Mouse (Mus musculus) lung, embryonic 14.5 days (tissue): ENCODE data around the gene Gm19684. TPM values are rescaled to one million over a fixed set of nuclear protein-coding genes. Genes with fewer than 3 reads are reported as not detected.
"Not testable (repeated sequence)": the region's sequence is repeated elsewhere in the genome, so short reads cannot be mapped to it uniquely, and the experiment has no call there.

ENCODE experiments used
- ATAC-seq: fragments of 200-750 bp; cut with Nextera tagmentation; 2 replicates; pipeline ENCODE4 v1.8.0; 2017; ENCODE audit warnings: mild to moderate bottlenecking, moderate TSS enrichment, moderate library complexity; ENCODE audit not compliant: insufficient read depth
- DNase-seq: peaks from one replicate; pipeline ENCODE4 v3.0.0-alpha.2; 2015
- H3K27ac ChIP-seq: fragments of 300-500 bp; sonication (generic); 2 replicates; pipeline ENCODE4 v1.5.1; 2014; ENCODE audit warnings: low read depth, mild to moderate bottlenecking, moderate library complexity
- H3K27me3 ChIP-seq: fragments of 300-500 bp; sonication (generic); 2 replicates; pipeline ENCODE4 v1.6.1; 2014; ENCODE audit warnings: low read length, control low read depth; ENCODE audit not compliant: insufficient read depth
- H3K36me3 ChIP-seq: fragments of 300-500 bp; sonication (generic); 2 replicates; pipeline ENCODE4 v1.6.1; 2014; ENCODE audit warnings: control low read depth; ENCODE audit not compliant: insufficient read depth
- H3K4me1 ChIP-seq: fragments of 300-500 bp; sonication (generic); 2 replicates; pipeline ENCODE4 v1.6.1; 2014; ENCODE audit warnings: antibody characterized with exemption, control low read depth; ENCODE audit not compliant: insufficient read depth
- H3K4me2 ChIP-seq: fragments of 300-500 bp; sonication (generic); 2 replicates; pipeline ENCODE4 v1.6.1; 2014; ENCODE audit warnings: mild to moderate bottlenecking
- H3K4me3 ChIP-seq: fragments of 300-500 bp; sonication (generic); 2 replicates; pipeline ENCODE4 v1.5.1; 2014; ENCODE audit warnings: low read depth, low read length
- H3K9ac ChIP-seq: fragments of 300-500 bp; sonication (generic); 2 replicates; pipeline ENCODE4 v1.6.1; 2014
- H3K9me3 ChIP-seq: fragments of 300-500 bp; sonication (generic); 2 replicates; pipeline ENCODE4 v1.6.1; 2016; ENCODE audit warnings: low read depth, low read length, control low read depth
- CTCF ChIP-seq: IDR thresholded peaks from 2 replicates; pipeline ENCODE4 v1.5.1; 2016; ENCODE audit warnings: antibody characterized with exemption, low read depth
- WGBS: fragments of 180-500 bp; shearing (Covaris S2); extraction: QIAGEN DNeasy Blood & Tissue Kit; methylation state at CpG from one replicate; pipeline ENCODE4 v1.1.7; 2014; 5-methylcytosine and 5-hydroxymethylcytosine counted together
- polyA plus RNA-seq: library from polyadenylated mRNA; unstranded; fragments of >200 nt; fragmentation: Nextera tagmentation; extraction: Ambion mirVana; gene quantifications from 2 replicates; pipeline ENCODE4 v1.2.1, GENCODE M21; 2014

Gm19684 gene
- polyA plus RNA-seq, 1 experiment from 2014 or later, result not detected

DNA sequence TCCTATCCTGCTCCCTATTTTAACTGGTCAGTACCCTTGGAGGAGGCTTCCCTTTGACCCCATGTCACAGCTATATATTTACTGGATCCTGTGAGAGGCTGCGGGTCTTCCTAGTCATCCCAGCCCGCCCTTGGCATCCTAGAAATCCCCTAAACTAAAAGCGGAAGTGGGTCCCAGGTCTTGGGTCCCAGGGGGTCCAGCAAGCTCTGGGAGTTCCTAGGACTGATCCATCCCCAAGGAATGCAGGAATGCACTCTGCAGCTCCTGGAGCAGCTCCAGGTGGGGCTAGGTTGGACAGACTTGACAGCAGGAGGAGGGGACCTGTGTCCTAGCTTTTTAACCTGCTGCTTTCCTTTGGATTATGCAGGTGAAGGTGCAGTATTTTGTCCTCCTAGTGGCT, 27.5 kb upstream of the Gm19684 start:
- Histone ChIP-seq H3K4me1 (no peaks in the 10 kb centered on the region), H3K36me3 (no peaks in the 10 kb centered on the region), H3K9ac (no peak overlapping the region), H3K4me3 (no peak overlapping the region), H3K9me3 (no peaks in the 10 kb centered on the region), H3K4me2 (no peak overlapping the region), H3K27me3 (no peaks in the 10 kb centered on the region), H3K27ac (no peak overlapping the region)
- TF ChIP-seq CTCF, result no peak
- ATAC-seq, result no peak
- WGBS, result 16% methylated on average over 3 of the region's 3 CpGs
- DNase-seq, result no peak

DNA sequence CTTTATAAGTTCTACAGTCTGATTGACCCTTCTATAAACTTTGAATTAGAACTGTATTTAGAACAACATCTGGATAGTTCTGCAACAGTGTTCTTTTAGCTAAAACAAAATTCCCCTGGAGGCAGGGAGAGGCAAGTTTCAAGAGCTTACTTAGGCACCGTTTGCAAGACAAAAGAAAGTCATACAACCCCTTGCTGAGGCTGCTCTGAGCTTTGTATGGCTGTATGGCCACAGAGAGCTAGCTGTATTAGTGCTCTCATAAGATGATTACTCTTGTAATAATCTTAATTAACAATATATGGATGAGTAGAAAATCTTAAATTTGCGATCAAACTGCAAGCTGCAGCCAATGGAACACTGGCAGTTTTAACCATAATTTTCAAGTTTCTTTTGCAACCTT, 21.9 kb upstream of the Gm19684 start:
- WGBS, result 54% methylated on average over 2 of the region's 2 CpGs
- DNase-seq, H3K9ac ChIP-seq: not testable (repeated sequence)

DNA sequence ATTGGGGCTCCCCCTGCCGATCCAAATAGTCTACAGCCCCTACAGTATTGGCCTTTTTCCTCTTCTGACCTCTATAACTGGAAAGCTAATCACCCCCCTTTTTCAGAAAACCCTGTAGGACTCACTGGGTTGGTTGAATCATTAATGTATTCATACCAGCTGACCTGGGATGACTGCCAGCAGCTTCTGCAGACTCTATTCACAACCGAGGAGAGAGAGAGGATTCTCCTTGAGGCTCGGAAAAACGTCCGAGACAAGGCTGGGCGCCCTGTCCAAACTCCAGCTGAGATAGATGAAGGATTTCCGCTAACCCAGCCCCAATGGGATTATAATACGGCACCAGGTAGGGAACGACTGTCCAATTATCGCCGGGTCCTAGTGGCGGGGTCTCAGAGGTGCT, 19.4 kb upstream of the Gm19684 start:
- not testable (repeated sequence) for H3K9ac ChIP-seq, ATAC-seq, H3K27ac ChIP-seq, H3K4me2 ChIP-seq, H3K4me3 ChIP-seq, H3K27me3 ChIP-seq, H3K4me1 ChIP-seq, DNase-seq, H3K36me3 ChIP-seq, H3K9me3 ChIP-seq
- 83% methylated on average over 11 of the region's 12 CpGs for WGBS

More for the DNA sequence above, 21.9 kb upstream of the Gm19684 start:
- not testable (repeated sequence) for H3K27me3 ChIP-seq, H3K4me2 ChIP-seq, H3K36me3 ChIP-seq, H3K4me1 ChIP-seq, ATAC-seq, H3K4me3 ChIP-seq, H3K27ac ChIP-seq, H3K9me3 ChIP-seq

DNA sequence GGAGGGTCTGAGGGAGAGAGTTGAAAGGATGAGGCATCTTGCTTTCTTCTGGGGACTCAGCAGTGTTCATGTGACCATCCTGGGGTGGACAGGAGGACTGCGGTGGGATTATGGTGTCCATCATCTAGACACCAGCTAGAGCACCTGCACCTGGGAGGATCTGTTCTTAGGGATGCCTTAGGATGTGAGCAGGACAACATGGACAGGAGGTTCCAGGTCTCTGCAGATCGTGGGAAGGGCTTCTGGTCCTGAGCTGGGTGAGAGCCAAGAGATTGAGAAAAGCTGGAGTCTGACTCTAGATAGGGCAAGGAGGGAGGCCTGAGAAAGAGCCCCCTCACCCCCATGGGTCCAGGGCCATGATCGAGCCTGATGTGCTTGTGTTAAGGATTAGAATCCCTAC, 11.3 kb upstream of the Gm19684 start:
- H3K27ac ChIP-seq, H3K4me1 ChIP-seq, H3K9ac ChIP-seq, H3K36me3 ChIP-seq, H3K27me3 ChIP-seq, H3K4me3 ChIP-seq, H3K9me3 ChIP-seq, DNase-seq, ATAC-seq: not testable (repeated sequence)
- 39% methylated on average over 3 of the region's 3 CpGs for WGBS
- H3K4me2 ChIP-seq, result peak overlapping the region; percentile 66

DNA sequence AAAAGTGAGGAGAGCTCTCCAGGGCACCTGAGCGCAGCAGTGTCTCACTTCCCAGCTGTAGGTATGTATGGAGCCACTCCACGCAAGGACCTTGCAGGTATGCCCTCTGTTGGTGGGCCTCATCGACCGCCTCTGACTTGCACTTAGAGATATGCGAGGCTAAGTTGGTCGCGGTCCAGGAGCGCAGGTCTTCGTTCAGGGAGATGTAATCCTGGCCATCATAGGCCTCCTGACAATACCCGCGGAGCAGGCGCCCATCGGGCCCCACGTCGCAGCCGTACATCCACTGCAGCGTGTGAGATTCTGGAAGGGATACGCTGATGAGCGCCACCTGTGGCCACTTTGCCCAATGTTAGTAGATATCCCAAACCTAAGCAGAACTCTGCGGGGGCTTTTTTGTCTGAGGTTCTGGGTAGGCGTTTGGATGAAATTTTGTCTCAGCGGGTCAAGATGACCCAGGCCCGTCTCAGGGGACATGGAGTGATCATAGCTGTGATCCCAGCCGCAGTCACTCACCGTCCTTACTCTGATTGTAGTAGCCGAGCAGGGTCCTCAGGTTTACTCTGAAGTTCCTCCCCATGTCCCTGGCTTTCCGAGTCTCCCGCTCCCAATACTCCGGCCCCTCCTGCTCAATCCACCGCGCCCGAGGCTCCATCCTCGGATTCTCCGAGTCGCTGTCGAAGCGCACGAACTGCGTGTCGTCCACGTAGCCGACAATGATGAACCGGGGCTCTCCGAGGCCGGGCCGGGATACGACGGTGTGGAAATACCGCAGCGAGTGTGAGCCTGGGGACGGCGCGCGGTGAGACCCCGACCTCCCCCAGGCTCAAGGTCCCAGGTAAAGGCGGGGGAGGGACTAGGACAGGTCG, 10.6 kb upstream of the Gm19684 start:
- TF ChIP-seq CTCF, result peak; percentile 50
- not testable (repeated sequence) for H3K9me3 ChIP-seq, H3K27me3 ChIP-seq, H3K4me1 ChIP-seq, H3K9ac ChIP-seq, H3K27ac ChIP-seq, H3K36me3 ChIP-seq
- Histone ChIP-seq H3K4me3 (peak overlapping the region; percentile 30), H3K4me2 (peak overlapping the region; percentile 66)
- ATAC-seq, result peak; percentile 60
- under 1% methylated on average over 55 of the region's 57 CpGs for WGBS
- peak; percentile 24 for DNase-seq

DNA sequence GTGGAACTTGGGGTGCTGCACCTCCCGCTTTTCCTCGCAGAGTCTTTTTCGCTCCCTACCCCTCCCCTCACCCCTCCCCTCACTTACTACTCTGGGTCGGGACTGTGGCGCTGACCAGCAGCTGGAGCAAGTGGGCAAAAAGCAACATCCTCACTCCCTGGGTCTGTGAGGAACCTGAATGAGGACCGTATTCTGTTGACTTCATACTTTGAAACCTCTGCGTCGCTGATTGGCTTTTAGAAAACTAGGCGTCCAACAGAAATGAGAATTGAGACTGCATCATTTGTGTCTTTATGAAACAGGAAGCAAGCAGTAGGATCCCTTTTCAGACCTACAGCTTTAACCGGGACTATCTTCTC, 10.0 kb upstream of the Gm19684 start:
- not testable (repeated sequence) for H3K9ac ChIP-seq, H3K36me3 ChIP-seq, H3K27me3 ChIP-seq, H3K9me3 ChIP-seq, H3K4me1 ChIP-seq, H3K27ac ChIP-seq
- DNase-seq (peak; percentile 58), ATAC-seq (peak; percentile 18; the same call in 1 of the 2 replicates)
- peak overlapping the region; percentile 30 for H3K4me3 ChIP-seq
- H3K4me2 ChIP-seq, result peak overlapping the region; percentile 66
- WGBS, result 2% methylated on average over 10 of the region's 10 CpGs

DNA sequence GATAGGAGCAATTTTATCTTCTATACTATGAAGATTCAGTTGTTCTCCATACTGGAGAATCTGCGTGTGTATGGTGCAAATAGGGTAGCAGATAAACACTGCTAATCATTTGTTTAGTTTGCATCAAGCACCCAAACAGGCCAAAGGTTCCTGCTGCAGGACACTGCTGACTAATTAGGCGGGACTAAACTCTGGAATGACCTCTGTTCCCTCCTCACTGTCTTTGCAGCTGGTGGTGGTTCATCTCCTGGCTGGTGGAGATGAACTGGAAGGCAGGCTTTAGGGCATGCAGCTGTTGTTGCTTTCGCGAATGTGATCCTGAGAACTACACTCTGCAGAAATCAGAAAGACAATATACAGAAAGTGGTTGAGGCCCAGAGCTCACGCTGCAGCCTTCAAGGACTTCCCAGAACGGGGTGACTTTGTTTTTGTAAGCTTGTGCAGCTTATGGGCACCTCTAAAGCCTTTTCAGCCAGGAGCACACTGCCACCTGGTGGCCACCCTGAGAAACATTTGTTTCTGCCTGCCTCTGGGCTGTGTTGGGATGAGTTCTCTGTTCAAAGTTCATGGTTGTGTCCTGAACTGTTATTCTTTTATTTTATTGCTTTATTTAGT, 7.4 kb upstream of the Gm19684 start:
- not testable (repeated sequence) for H3K4me3 ChIP-seq, H3K4me2 ChIP-seq, H3K4me1 ChIP-seq, H3K27me3 ChIP-seq, H3K9me3 ChIP-seq, H3K9ac ChIP-seq, H3K36me3 ChIP-seq, H3K27ac ChIP-seq
- DNase-seq, result peak; percentile 75
- 22% methylated on average over 6 of the region's 6 CpGs for WGBS
- peak; percentile 69 for TF ChIP-seq CTCF
- ATAC-seq, result peak; percentile 58; the same call in 1 of the 2 replicates

GRCm38 (mm10) chr17:36116545-36116944, 4.9 kb upstream of the Gm19684 start:
- DNase-seq, H3K4me1 ChIP-seq, ATAC-seq, H3K4me3 ChIP-seq, H3K27me3 ChIP-seq, H3K4me2 ChIP-seq, H3K36me3 ChIP-seq, H3K27ac ChIP-seq, H3K9me3 ChIP-seq, H3K9ac ChIP-seq: not testable (repeated sequence)
- 17% methylated on average over 3 of the region's 3 CpGs for WGBS

DNA sequence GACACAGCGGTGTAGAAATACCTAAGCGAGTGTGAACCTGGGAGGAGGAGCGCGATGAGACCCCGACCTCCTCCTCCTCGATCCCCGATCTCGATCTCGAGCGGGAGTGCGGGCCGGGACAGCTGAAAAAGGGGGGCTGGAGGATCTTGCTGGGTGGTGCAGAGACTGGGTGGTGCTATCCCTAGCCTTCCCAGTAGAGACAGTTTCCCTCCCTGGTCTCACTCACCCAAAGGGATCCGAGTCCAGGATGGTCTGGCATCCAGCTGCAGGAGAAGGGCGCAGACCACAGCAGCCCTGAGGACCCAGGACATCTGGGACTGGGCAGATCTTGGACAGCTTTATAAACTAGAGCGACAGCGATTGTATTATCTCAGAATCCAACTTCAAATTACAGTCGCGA, 639 bp upstream of the Gm19684 start:
- peak; percentile 52; the same call in 1 of the 2 replicates for ATAC-seq
- not testable (repeated sequence) for H3K4me1 ChIP-seq, H3K9me3 ChIP-seq, DNase-seq, H3K27me3 ChIP-seq, H3K27ac ChIP-seq, H3K36me3 ChIP-seq, H3K9ac ChIP-seq, H3K4me3 ChIP-seq
- 13% methylated on average over 18 of the region's 18 CpGs for WGBS
- H3K4me2 ChIP-seq, result peak overlapping the region; percentile 47

DNA sequence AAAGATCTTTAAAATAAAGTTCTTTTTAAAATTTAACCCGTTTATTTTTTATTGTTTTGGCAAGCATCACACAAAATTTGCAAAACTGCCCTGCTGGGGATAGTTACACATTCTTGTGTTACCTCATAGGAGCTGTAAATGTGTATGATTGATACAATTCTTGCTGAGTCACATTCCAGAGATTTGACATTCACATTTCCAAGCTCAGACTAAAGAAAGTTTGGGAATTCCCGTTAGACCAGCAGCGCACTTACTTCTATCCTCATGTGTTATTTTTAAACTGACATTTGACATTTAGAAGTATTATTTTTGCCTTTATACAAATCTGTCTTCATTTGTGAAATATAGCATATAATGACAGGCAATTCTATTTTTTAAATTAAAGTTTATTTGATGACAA, 2.6 kb downstream of the Gm19684 start:
- not testable (repeated sequence) for ATAC-seq, H3K27ac ChIP-seq, H3K9ac ChIP-seq, H3K4me2 ChIP-seq, DNase-seq, H3K4me1 ChIP-seq, H3K36me3 ChIP-seq, H3K9me3 ChIP-seq, H3K4me3 ChIP-seq, H3K27me3 ChIP-seq
- WGBS, result 45% methylated on average over 3 of the region's 3 CpGs
